Mouse (Mus musculus): ENCODE results near the gene Rab11fip3. TPM values are rescaled to one million over a fixed set of nuclear protein-coding genes. Genes with fewer than 3 reads are reported as not detected.

Gene Rab11fip3
- polyA plus RNA-seq, 1 experiment from 2014 or later: 13.0 TPM

DNA sequence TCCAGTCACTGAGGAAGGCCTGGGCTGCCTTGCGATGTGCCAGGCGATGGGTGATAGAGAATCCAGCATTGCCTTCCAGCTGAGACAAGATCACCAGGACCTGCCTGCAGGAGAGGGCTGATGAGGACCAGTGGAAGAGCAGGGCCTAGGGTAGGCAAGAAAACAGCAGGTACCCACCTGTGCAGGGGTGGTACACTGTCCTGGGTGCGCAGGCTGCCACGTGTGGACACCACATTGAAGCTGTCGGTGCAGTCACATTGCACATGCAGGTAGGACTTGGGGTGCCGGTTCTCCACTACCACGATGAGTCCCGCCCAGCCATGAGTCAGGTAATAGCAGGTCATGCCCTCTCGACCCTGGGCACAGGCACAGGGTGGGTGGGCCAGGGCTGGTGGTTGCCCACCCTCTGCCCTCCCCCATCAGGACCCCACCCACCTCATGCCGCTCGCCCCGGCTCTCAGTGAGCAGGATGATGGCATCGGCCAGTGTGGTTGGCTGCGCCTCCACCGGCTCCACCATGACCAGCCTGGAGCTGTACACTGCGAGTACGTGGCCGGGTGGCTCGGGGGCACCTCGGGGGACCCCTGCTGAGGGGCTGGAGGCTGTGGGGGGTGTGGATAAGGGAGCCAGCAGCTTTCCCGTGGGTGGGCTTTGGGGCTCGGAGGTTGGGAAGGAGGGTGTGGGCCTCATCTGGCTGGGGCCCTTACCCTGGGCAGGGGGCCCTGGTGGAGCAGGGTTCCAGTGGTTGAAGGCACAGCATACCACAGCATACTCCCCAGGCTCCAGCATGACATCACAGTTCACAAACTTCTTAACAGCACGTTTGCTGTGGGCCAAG is 109.5 kb downstream of the Rab11fip3 start:
- Histone ChIP-seq H3K4me2 (ENCODE audit: low read depth, low read length) (no peak overlapping the region), H3K4me1 (ENCODE audit: control insufficient read depth, insufficient read depth, low read length) (0 out of 2 replicates have a peak, but pooled peaks cover 3% of the 10 kb centered on the region), H3K9me3 (ENCODE audit: control insufficient read depth, low read length) (no peaks in the 10 kb centered on the region), H3K4me3 (ENCODE audit: low read length) (no peak overlapping the region), H3K9ac (ENCODE audit: low read depth, low read length) (no peak overlapping the region), H3K36me3 (ENCODE audit: control insufficient read depth, insufficient read depth, low read length) (0 out of 2 replicates have a peak, but pooled peaks cover 2% of the 10 kb centered on the region), H3K27ac (ENCODE audit: low read length) (no peak overlapping the region), H3K27me3 (replicated peaks; ENCODE audit: control insufficient read depth, insufficient read depth, low read length) (no peaks in the 10 kb centered on the region)
- ATAC-seq: no peak
- 94% methylated on average over 23 of the region's 23 CpGs for WGBS

DNA sequence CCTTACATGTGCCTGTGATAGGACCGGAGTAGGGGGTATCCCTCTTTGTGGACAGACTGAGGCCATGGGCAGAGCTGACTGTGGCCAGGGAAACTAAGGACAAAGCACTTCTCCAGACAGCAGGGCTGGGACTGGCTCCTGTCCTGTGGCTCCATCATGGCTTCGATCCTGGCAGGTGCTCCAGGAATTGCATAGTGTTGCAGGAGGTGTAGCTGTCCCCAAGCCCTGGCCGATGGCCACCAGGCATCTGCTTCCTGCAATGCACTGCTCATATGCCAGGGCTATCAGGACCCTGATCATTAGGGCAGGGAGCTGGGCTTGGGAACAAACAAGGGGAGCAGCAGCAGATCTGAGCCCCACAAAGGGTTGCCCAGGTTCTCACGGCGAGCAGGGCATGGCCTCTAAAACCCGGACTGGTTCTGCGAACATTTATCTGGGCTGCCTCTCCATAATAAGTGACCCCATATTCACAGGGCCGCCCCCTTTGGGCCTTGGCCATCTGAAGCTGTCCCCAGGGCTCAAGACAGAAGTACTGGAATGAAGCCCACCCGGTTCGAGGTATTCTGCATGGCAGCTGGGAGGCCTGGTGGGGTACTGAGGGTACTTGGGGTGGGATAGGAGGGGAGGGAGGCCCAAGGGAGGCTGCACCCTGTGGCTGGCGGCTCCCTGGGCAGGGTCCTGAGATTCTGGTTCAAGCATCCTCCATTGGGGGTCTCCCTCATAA is 110.4 kb downstream of the Rab11fip3 start:
- ATAC-seq: no peak
- Histone ChIP-seq H3K4me2 (ENCODE audit: low read depth, low read length) (no peak overlapping the region), H3K4me1 (ENCODE audit: control insufficient read depth, insufficient read depth, low read length) (no peaks in the 10 kb centered on the region), H3K9me3 (ENCODE audit: control insufficient read depth, low read length) (no peaks in the 10 kb centered on the region), H3K9ac (ENCODE audit: low read depth, low read length) (no peak overlapping the region), H3K36me3 (ENCODE audit: control insufficient read depth, insufficient read depth, low read length) (0 out of 2 replicates have a peak, but pooled peaks cover 2% of the 10 kb centered on the region), H3K4me3 (ENCODE audit: low read length) (no peak overlapping the region), H3K27me3 (replicated peaks; ENCODE audit: control insufficient read depth, insufficient read depth, low read length) (no peaks in the 10 kb centered on the region), H3K27ac (ENCODE audit: low read length) (no peak overlapping the region)
- WGBS: 93% methylated on average over 11 of the region's 11 CpGs

DNA sequence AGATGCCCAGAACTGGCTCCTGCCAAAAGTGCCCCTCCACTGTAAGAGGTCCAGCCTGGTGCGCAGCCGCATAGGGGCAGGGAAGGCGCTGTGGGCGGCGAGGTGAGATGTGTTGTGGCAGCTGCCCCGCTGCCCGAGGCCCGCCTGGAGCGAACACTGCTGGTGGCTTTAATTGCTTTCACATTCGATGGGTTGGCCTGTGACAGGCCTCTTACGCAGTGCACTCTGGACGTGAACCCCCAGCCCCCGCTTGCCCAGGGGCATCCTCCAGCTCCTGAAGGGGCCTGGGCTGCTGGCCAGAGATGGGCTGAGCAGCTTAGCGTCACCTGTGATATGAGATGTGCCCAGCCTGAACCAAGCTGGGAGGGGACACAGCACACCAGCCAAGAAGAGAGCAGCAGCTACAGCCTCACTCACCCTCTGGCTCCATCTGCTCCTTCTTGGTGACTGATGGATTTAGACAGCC is 111.7 kb downstream of the Rab11fip3 start:
- Histone ChIP-seq H3K27me3 (replicated peaks; ENCODE audit: control insufficient read depth, insufficient read depth, low read length) (peaks cover 11% of the 10 kb centered on the region), H3K4me2 (ENCODE audit: low read depth, low read length) (no peak overlapping the region), H3K27ac (ENCODE audit: low read length) (no peak overlapping the region), H3K4me1 (ENCODE audit: control insufficient read depth, insufficient read depth, low read length) (no peaks in the 10 kb centered on the region), H3K4me3 (ENCODE audit: low read length) (no peak overlapping the region), H3K9me3 (ENCODE audit: control insufficient read depth, low read length) (no peaks in the 10 kb centered on the region), H3K9ac (ENCODE audit: low read depth, low read length) (no peak overlapping the region), H3K36me3 (ENCODE audit: control insufficient read depth, insufficient read depth, low read length) (0 out of 2 replicates have a peak, but pooled peaks cover under 1% of the 10 kb centered on the region)
- WGBS: 84% methylated on average over 14 of the region's 14 CpGs
- no peak for ATAC-seq

DNA sequence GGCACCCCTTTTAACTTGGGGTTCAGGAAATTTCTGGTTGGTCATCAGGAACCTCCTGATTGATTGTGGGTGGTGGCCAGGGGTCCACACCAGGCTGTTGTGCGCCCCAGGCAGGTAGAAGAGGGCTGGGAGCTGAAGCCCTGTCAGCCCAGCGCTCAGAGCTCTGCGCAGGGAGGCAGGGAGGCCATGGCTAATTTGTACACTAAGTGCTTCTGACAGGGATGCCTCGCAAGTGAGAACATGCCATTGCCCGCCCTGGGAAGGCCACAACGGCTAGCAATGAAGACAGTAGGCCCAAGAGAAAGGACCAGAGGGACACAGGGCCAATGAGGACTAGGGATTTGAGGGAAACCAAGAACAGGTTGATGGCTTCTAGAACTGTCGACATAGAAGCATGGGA is 112.7 kb downstream of the Rab11fip3 start:
- WGBS: 86% methylated on average over 7 of the region's 7 CpGs
- peaks cover 5% of the 10 kb centered on the region; the same call in 1 of the 2 replicates for H3K4me1 ChIP-seq (ENCODE audit: control insufficient read depth, insufficient read depth, low read length)

DNA sequence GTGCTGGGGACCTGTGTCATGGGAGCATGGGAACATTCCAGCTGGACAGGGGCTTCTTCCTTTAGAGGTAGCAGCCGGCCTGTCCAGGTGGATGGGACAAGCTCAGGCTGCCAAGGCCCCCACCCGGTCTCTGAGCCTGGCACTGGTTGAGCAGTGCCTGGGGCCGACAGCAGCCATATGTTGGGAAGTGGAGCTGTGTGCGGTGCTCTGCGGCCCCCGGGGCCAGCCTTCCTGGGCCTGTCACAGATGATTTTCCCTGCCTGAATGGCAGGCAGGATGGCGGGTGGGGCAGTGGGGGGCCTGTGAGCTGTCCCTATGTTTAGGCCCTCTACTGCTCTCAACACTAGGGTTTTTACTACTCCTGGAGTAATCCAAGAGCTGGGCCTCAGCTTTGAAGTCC is 113.2 kb downstream of the Rab11fip3 start:
- no peak overlapping the region for H3K9ac ChIP-seq (ENCODE audit: low read depth, low read length)
- H3K4me3 ChIP-seq (ENCODE audit: low read length): no peak overlapping the region
- no peaks in the 10 kb centered on the region for H3K9me3 ChIP-seq (ENCODE audit: control insufficient read depth, low read length)
- ATAC-seq: no peak
- no peaks in the 10 kb centered on the region for H3K36me3 ChIP-seq (ENCODE audit: control insufficient read depth, insufficient read depth, low read length)
- H3K27me3 ChIP-seq (replicated peaks; ENCODE audit: control insufficient read depth, insufficient read depth, low read length): peaks cover 25% of the 10 kb centered on the region
- H3K27ac ChIP-seq (ENCODE audit: low read length): no peak overlapping the region
- no peak overlapping the region for H3K4me2 ChIP-seq (ENCODE audit: low read depth, low read length)
- 71% methylated on average over 7 of the region's 7 CpGs for WGBS
- H3K4me1 ChIP-seq (ENCODE audit: control insufficient read depth, insufficient read depth, low read length): peaks cover 5% of the 10 kb centered on the region; the same call in 1 of the 2 replicates

More for the DNA sequence above, 112.7 kb downstream of the Rab11fip3 start:
- Histone ChIP-seq H3K9ac (ENCODE audit: low read depth, low read length) (no peak overlapping the region), H3K27me3 (replicated peaks; ENCODE audit: control insufficient read depth, insufficient read depth, low read length) (peaks cover 21% of the 10 kb centered on the region), H3K36me3 (ENCODE audit: control insufficient read depth, insufficient read depth, low read length) (no peaks in the 10 kb centered on the region), H3K9me3 (ENCODE audit: control insufficient read depth, low read length) (no peaks in the 10 kb centered on the region), H3K4me2 (ENCODE audit: low read depth, low read length) (no peak overlapping the region), H3K27ac (ENCODE audit: low read length) (no peak overlapping the region), H3K4me3 (ENCODE audit: low read length) (no peak overlapping the region)
- no peak for ATAC-seq

DNA sequence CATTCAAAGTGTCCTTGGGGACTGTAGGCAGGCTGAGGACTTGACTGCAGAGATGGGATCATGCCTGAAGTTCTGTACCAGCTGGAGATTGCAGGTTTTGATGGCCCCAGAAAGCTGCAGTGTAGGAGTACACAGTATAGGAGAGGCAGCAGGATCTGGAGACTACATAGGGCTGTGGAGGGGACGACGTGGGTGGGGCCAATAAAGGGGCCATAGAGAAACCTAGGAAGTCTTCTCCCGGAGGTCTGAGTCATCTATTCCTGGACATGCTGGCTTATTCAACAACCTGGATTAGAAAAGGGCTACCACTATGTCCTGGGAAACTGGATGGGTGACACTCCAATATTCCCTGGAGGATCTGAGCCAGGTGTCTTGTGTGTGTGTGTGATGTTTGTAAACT is 113.6 kb downstream of the Rab11fip3 start:
- ATAC-seq: no peak
- Histone ChIP-seq H3K9ac (ENCODE audit: low read depth, low read length) (no peak overlapping the region), H3K4me1 (ENCODE audit: control insufficient read depth, insufficient read depth, low read length) (peaks cover 5% of the 10 kb centered on the region; the same call in 1 of the 2 replicates), H3K36me3 (ENCODE audit: control insufficient read depth, insufficient read depth, low read length) (no peaks in the 10 kb centered on the region), H3K27ac (ENCODE audit: low read length) (no peak overlapping the region), H3K9me3 (ENCODE audit: control insufficient read depth, low read length) (no peaks in the 10 kb centered on the region), H3K27me3 (replicated peaks; ENCODE audit: control insufficient read depth, insufficient read depth, low read length) (peaks cover 30% of the 10 kb centered on the region), H3K4me2 (ENCODE audit: low read depth, low read length) (no peak overlapping the region), H3K4me3 (ENCODE audit: low read length) (no peak overlapping the region)
- 46% methylated on average over 3 of the region's 3 CpGs for WGBS

DNA sequence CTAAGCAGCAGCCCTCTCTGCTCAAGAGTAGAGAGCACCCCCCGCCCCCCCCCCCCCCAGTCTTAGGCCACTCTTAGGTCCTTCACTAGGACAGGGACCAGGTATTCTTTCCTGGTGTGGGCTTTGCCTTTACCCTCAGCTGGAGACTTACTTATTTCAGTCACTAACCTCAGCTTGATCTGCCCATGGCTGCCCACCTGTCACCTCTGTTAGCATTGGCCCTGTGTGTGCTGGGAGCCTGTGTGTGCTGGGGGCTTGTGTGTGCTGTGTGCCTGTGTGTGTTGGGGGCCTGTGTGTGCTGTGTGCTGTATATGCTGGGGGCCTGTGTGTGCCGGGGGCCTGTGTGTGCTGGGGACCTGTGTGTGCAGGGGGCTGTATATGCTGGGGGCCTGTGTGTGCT is 114.7 kb downstream of the Rab11fip3 start:
- H3K4me3 ChIP-seq (ENCODE audit: low read length): no peak overlapping the region
- no peak overlapping the region for H3K27ac ChIP-seq (ENCODE audit: low read length)
- no peaks in the 10 kb centered on the region for H3K36me3 ChIP-seq (ENCODE audit: control insufficient read depth, insufficient read depth, low read length)
- H3K9ac ChIP-seq (ENCODE audit: low read depth, low read length): no peak overlapping the region
- ATAC-seq: no peak
- peaks cover 38% of the 10 kb centered on the region for H3K27me3 ChIP-seq (replicated peaks; ENCODE audit: control insufficient read depth, insufficient read depth, low read length)
- peaks cover 5% of the 10 kb centered on the region; the same call in 1 of the 2 replicates for H3K4me1 ChIP-seq (ENCODE audit: control insufficient read depth, insufficient read depth, low read length)
- H3K9me3 ChIP-seq (ENCODE audit: control insufficient read depth, low read length): no peaks in the 10 kb centered on the region
- WGBS: 86% methylated on average over 1 of the region's 2 CpGs
- no peak overlapping the region for H3K4me2 ChIP-seq (ENCODE audit: low read depth, low read length)

DNA sequence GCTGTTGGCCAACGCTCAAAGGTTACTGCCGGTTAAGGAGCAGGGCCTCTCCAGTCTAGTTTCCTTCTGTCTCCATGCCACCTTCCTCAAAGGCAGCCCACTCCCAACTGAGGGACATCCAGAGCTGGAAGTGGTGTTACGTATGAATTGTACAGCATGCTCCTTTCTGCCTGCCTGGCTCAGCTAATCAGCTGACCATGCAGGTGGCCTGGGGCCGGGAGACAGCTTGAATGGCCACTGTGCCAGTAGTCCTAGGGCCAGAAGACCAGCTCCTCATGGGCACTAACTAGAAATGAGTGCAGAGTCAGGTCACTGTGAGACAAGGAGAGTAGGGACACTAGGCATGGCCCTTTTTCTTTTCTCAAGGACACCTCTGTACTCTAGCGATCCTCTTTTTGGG is 116.2 kb downstream of the Rab11fip3 start:
- no peak overlapping the region for H3K4me2 ChIP-seq (ENCODE audit: low read depth, low read length)
- no peak overlapping the region for H3K27ac ChIP-seq (ENCODE audit: low read length)
- H3K27me3 ChIP-seq (replicated peaks; ENCODE audit: control insufficient read depth, insufficient read depth, low read length): peaks cover 38% of the 10 kb centered on the region
- no peaks in the 10 kb centered on the region for H3K9me3 ChIP-seq (ENCODE audit: control insufficient read depth, low read length)
- no peak overlapping the region for H3K9ac ChIP-seq (ENCODE audit: low read depth, low read length)
- no peak overlapping the region for H3K4me3 ChIP-seq (ENCODE audit: low read length)
- peaks cover 5% of the 10 kb centered on the region; the same call in 1 of the 2 replicates for H3K4me1 ChIP-seq (ENCODE audit: control insufficient read depth, insufficient read depth, low read length)
- H3K36me3 ChIP-seq (ENCODE audit: control insufficient read depth, insufficient read depth, low read length): no peaks in the 10 kb centered on the region
- no peak for ATAC-seq
- WGBS: 78% methylated on average over 5 of the region's 5 CpGs

Data from intestine, embryonic 16.5 days (tissue).